Mouse (Mus musculus) liver, adult 2 months (tissue): ENCODE results near the gene Cwc22.

Source experiments
- CTCF ChIP-seq: fragments of 200-500 bp; IDR thresholded peaks from 2 replicates; pipeline ENCODE4 v1.5.1; 2011; ENCODE audit warnings: low read depth, low read length, control low read depth
- POLR2A ChIP-seq: fragments of 200-500 bp; IDR thresholded peaks from 2 replicates; pipeline ENCODE4 v1.6.1; 2011; ENCODE audit warnings: low read length, control low read depth; ENCODE audit not compliant: insufficient read depth; ENCODE audit errors: extremely low read depth

GRCm38 (mm10) chr2:77948126-77948525 is 2.0 kb upstream of the Cwc22 start:
- no peak for TF ChIP-seq CTCF
- TF ChIP-seq POLR2A = no peak
